Mouse (Mus musculus): ENCODE data around the gene Cdkn2d. TPM values are rescaled to one million over a fixed set of nuclear protein-coding genes. Genes with fewer than 3 reads are reported as not detected.
"Not testable (repeated sequence)": the region's sequence is repeated elsewhere in the genome, so short reads cannot be mapped to it uniquely, and the experiment has no call there.

The Cdkn2d gene
- polyA plus RNA-seq, 1 experiment from 2014 or later: 74.3 TPM

GRCm38 (mm10) chr9:21275013-21275710 lies 16.0 kb downstream of the Cdkn2d start:
- peaks cover 13% of the 10 kb centered on the region for H3K4me1 ChIP-seq (ENCODE audit: insufficient read depth)
- H3K36me3 ChIP-seq (replicated peaks; ENCODE audit: insufficient read depth, low read length): peaks cover 97% of the 10 kb centered on the region
- no peak overlapping the region for H3K4me3 ChIP-seq (ENCODE audit: low read depth, low read length)
- H3K9ac ChIP-seq (replicated peaks): no peak overlapping the region
- TF ChIP-seq CTCF (IDR thresholded peaks at IDR 0.05; ENCODE audit: low read depth) (no peak), EP300 (IDR thresholded peaks at IDR 0.05; ENCODE audit: low read depth) (no peak)
- WGBS (ENCODE audit: insufficient replicate concordance): 71% methylated on average over 7 of the region's 7 CpGs
- H3K27me3 ChIP-seq (ENCODE audit: insufficient read depth, low read length): no peaks in the 10 kb centered on the region
- ATAC-seq (peak; percentile 25), DNase-seq (no peak)
- no peak overlapping the region for H3K4me2 ChIP-seq (ENCODE audit: low read depth, low read length)
- H3K9me3 ChIP-seq (ENCODE audit: low read length): no peaks in the 10 kb centered on the region
- peak overlapping the region; percentile 5; the same call in 1 of the 2 replicates for H3K27ac ChIP-seq (ENCODE audit: low read depth)

DNA sequence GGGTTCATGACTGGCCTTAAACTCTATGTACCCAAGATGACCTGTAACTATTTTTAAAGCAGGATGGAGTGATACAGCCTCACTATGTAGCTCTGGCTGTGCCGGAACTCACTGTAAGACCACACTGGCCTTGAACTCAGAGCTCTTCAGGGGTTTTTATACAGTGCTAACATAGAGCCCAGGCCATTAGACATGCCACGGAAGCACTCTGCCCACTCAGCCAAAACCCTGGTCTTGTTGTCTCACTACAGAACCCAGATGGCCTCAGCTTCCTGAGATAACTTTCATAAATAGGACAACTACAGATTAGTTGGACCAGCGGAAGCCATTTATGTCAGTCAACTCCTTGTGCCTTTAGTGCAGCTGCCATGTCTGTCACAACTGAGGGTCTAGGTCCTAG lies 16.9 kb downstream of the Cdkn2d start:
- peak; percentile 12; the same call in 1 of the 2 replicates for ATAC-seq
- Histone ChIP-seq H3K9me3 (ENCODE audit: low read length) (no peaks in the 10 kb centered on the region), H3K9ac (replicated peaks) (no peak overlapping the region), H3K4me3 (ENCODE audit: low read depth, low read length) (no peak overlapping the region), H3K27ac (ENCODE audit: low read depth) (peak overlapping the region; percentile 44; the same call in 1 of the 2 replicates), H3K4me1 (ENCODE audit: insufficient read depth) (peaks cover 7% of the 10 kb centered on the region), H3K36me3 (replicated peaks; ENCODE audit: insufficient read depth, low read length) (peaks cover 96% of the 10 kb centered on the region), H3K27me3 (ENCODE audit: insufficient read depth, low read length) (no peaks in the 10 kb centered on the region), H3K4me2 (ENCODE audit: low read depth, low read length) (no peak overlapping the region)
- no peak for DNase-seq
- no peak for TF ChIP-seq CTCF (IDR thresholded peaks at IDR 0.05; ENCODE audit: low read depth)
- 0 out of 2 replicates have a peak, but pooled peaks have one; percentile 15 for TF ChIP-seq EP300 (IDR thresholded peaks at IDR 0.05; ENCODE audit: low read depth)
- WGBS (ENCODE audit: insufficient replicate concordance): 64% methylated on average over 3 of the region's 3 CpGs

DNA sequence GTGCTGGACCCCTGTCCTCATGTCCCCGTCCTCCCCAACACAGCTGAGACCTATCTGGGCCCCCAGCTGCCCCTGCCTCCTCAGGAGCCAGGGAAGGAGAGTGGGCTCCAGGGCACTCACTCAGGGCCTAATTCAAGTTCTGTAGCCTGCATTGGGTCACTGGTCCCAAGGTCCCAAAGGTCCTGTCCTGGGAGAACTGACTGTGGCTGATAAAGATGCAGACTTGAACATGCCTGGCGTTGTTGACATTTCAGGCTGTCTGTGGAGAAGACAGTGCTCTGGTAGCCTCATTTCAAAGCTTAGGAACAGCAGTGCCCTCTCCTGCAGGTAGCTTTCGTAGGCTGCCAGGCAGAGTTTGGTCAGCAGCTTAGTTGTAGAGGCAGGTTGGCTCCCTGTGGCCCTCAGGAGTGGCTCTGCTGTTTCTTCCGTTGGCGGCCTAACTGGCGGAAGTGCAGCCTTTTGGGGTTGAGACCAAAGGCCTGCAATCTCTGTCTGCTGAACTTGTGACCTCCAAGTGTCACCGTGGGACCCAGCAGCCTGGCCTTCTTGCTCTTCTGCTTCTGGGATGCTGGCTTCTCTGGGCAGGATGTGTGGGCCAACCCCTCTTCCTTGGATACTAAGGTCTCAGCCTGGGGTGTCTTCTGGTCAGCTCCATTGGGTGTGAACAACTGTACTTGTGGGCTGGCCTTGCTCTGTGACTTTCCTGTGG lies 17.5 kb downstream of the Cdkn2d start:
- H3K4me3 ChIP-seq (ENCODE audit: low read depth, low read length): no peak overlapping the region
- ATAC-seq: no peak
- TF ChIP-seq CTCF (IDR thresholded peaks at IDR 0.05; ENCODE audit: low read depth): no peak
- TF ChIP-seq EP300 (IDR thresholded peaks at IDR 0.05; ENCODE audit: low read depth): no peak
- H3K9ac ChIP-seq (replicated peaks): no peak overlapping the region
- peak overlapping the region; percentile 44; the same call in 1 of the 2 replicates for H3K27ac ChIP-seq (ENCODE audit: low read depth)
- H3K4me1 ChIP-seq (ENCODE audit: insufficient read depth): peaks cover 4% of the 10 kb centered on the region; the same call in 1 of the 2 replicates
- H3K4me2 ChIP-seq (ENCODE audit: low read depth, low read length): no peak overlapping the region
- H3K36me3 ChIP-seq (replicated peaks; ENCODE audit: insufficient read depth, low read length): peaks cover 96% of the 10 kb centered on the region
- WGBS (ENCODE audit: insufficient replicate concordance): 78% methylated on average over 7 of the region's 7 CpGs
- DNase-seq: no peak
- no peaks in the 10 kb centered on the region for H3K9me3 ChIP-seq (ENCODE audit: low read length)
- no peaks in the 10 kb centered on the region for H3K27me3 ChIP-seq (ENCODE audit: insufficient read depth, low read length)

DNA sequence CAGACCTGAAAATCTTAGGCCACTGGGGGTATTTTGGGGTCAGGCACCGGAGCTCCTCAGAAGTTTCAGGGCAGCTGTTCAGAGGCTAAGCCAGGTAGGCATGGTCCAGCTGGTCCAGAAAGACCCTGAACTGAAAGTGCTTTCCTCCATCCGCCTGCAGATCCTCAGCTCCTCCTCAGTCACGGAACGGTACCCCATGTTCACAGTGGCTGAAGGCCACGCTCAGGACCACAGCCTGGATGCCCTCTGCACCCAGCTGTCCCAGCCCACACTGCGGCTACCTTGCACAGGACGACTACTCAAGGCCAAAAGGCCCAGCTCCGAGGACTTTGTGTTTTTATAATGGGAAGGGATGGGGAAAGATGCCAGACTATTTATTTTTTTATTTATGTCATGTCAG lies 18.1 kb downstream of the Cdkn2d start:
- TF ChIP-seq EP300 (IDR thresholded peaks at IDR 0.05; ENCODE audit: low read depth) (no peak), CTCF (IDR thresholded peaks at IDR 0.05; ENCODE audit: low read depth) (no peak)
- no peaks in the 10 kb centered on the region for H3K9me3 ChIP-seq (ENCODE audit: low read length)
- ATAC-seq (no peak), DNase-seq (no peak)
- no peak overlapping the region for H3K4me3 ChIP-seq (ENCODE audit: low read depth, low read length)
- H3K4me1 ChIP-seq (ENCODE audit: insufficient read depth): peaks cover 4% of the 10 kb centered on the region; the same call in 1 of the 2 replicates
- H3K4me2 ChIP-seq (ENCODE audit: low read depth, low read length): no peak overlapping the region
- no peaks in the 10 kb centered on the region for H3K27me3 ChIP-seq (ENCODE audit: insufficient read depth, low read length)
- peaks cover 98% of the 10 kb centered on the region for H3K36me3 ChIP-seq (replicated peaks; ENCODE audit: insufficient read depth, low read length)
- 80% methylated on average over 8 of the region's 8 CpGs for WGBS (ENCODE audit: insufficient replicate concordance)
- no peak overlapping the region for H3K27ac ChIP-seq (ENCODE audit: low read depth)
- no peak overlapping the region for H3K9ac ChIP-seq (replicated peaks)

DNA sequence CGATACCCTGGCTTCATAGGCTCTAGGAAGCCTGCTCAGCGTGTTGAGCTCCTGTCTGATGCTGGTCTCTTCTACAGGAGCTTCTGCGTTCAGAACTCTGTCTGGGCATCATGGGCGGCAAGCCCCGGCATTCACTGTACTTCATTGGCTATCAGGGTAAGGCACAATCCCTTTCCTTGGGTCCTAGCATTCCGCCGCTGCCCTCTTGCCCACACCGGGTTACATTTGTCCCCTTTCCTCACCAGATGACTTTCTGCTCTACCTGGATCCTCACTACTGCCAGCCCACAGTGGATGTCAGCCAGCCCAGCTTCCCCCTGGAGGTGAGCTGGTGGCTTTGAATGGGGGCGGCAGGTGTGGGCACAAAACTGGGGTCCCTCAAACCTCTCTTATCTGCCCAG lies 18.8 kb downstream of the Cdkn2d start:
- no peak for DNase-seq
- Histone ChIP-seq H3K27ac (ENCODE audit: low read depth) (no peak overlapping the region), H3K36me3 (replicated peaks; ENCODE audit: insufficient read depth, low read length) (peaks cover 97% of the 10 kb centered on the region), H3K9ac (replicated peaks) (no peak overlapping the region), H3K27me3 (ENCODE audit: insufficient read depth, low read length) (no peaks in the 10 kb centered on the region), H3K4me1 (ENCODE audit: insufficient read depth) (peaks cover 4% of the 10 kb centered on the region; the same call in 1 of the 2 replicates), H3K4me3 (ENCODE audit: low read depth, low read length) (no peak overlapping the region), H3K9me3 (ENCODE audit: low read length) (no peaks in the 10 kb centered on the region), H3K4me2 (ENCODE audit: low read depth, low read length) (no peak overlapping the region)
- WGBS (ENCODE audit: insufficient replicate concordance): 92% methylated on average over 9 of the region's 9 CpGs
- ATAC-seq: no peak
- TF ChIP-seq CTCF (IDR thresholded peaks at IDR 0.05; ENCODE audit: low read depth): no peak
- no peak for TF ChIP-seq EP300 (IDR thresholded peaks at IDR 0.05; ENCODE audit: low read depth)

DNA sequence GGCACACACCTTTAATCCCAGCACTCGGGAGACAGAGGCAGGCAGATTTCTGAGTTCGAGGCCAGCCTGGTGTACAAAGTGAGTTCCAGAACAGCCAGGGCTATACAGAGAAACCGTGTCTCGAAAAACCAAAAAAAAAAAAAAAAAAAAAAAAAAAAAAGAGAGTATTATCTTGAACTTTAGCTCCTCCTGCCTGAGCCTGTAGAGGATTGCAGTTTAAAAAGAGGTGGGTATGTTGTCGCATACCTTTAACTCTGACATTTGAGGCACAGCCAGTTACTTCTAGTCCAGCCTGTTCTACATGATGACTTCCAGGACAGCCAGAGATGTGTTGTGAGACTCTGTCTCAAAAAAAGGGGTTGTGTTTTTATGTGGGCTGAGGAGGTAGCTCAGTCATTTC lies 21.6 kb downstream of the Cdkn2d start:
- not testable (repeated sequence) for H3K4me3 ChIP-seq (ENCODE audit: low read depth, low read length); DNase-seq; ATAC-seq; H3K9me3 ChIP-seq (ENCODE audit: low read length); H3K9ac ChIP-seq (replicated peaks); H3K27ac ChIP-seq (ENCODE audit: low read depth); H3K4me2 ChIP-seq (ENCODE audit: low read depth, low read length); H3K27me3 ChIP-seq (ENCODE audit: insufficient read depth, low read length)
- 0 out of 2 replicates have a peak, but pooled peaks have one; percentile 15 for TF ChIP-seq CTCF (IDR thresholded peaks at IDR 0.05; ENCODE audit: low read depth)
- H3K4me1 ChIP-seq (ENCODE audit: insufficient read depth): peaks cover 22% of the 10 kb centered on the region
- 67% methylated on average over 5 of the region's 5 CpGs for WGBS (ENCODE audit: insufficient replicate concordance)
- H3K36me3 ChIP-seq (replicated peaks; ENCODE audit: insufficient read depth, low read length): peaks cover 80% of the 10 kb centered on the region

Measured in liver, postnatal 0 days (tissue).